Mouse (Mus musculus) limb, embryonic 11.5 days (tissue): ENCODE measurements around the gene Mup5. TPM values are rescaled to one million over a fixed set of nuclear protein-coding genes. Genes with fewer than 3 reads are reported as not detected.
A peak's percentile ranks its signal among the peaks of the same experiment; 100 is the strongest.
"Not testable (repeated sequence)": the region's sequence is repeated elsewhere in the genome, so short reads cannot be mapped to it uniquely, and the experiment has no call there.

Source experiments
- ATAC-seq: fragments of 200-750 bp; cut with Nextera tagmentation; 2 replicates; pipeline ENCODE4 v1.8.0; 2017; ENCODE audit warnings: low read depth; ENCODE audit not compliant: insufficient number of reproducible peaks, low FRiP score, low TSS enrichment
- DNase-seq: peaks from one replicate; pipeline ENCODE4 v3.0.0-alpha.2; 2015; ENCODE audit warnings: low spot score
- H3K27ac ChIP-seq: fragments of 300-500 bp; sonication (generic); replicated peaks from 2 replicates; pipeline ENCODE4 v1.5.1; 2014; ENCODE audit warnings: low read depth, mild to moderate bottlenecking, low read length
- H3K27me3 ChIP-seq: fragments of 300-500 bp; sonication (generic); 2 replicates; pipeline ENCODE4 v1.6.1; 2014; ENCODE audit warnings: mild to moderate bottlenecking, low read length, mixed read lengths; ENCODE audit not compliant: control insufficient read depth, insufficient read depth
- H3K36me3 ChIP-seq: fragments of 300-500 bp; sonication (generic); 2 replicates; pipeline ENCODE4 v1.6.1; 2014; ENCODE audit warnings: mild to moderate bottlenecking, low read length, moderate library complexity, mixed read lengths; ENCODE audit not compliant: control insufficient read depth, insufficient read depth
- H3K4me1 ChIP-seq: fragments of 300-500 bp; sonication (generic); 2 replicates; pipeline ENCODE4 v1.6.1; 2014; ENCODE audit warnings: low read length, mixed read lengths; ENCODE audit not compliant: control insufficient read depth, insufficient read depth
- H3K4me2 ChIP-seq: fragments of 300-500 bp; sonication (generic); 2 replicates; pipeline ENCODE4 v1.6.1; 2014; ENCODE audit warnings: low read depth, mild to moderate bottlenecking, moderate library complexity; ENCODE audit not compliant: severe bottlenecking
- H3K4me3 ChIP-seq: fragments of 300-500 bp; sonication (generic); 2 replicates; pipeline ENCODE4 v1.5.1; 2014; ENCODE audit warnings: low read depth, low read length
- H3K9ac ChIP-seq: fragments of 300-500 bp; sonication (generic); 2 replicates; pipeline ENCODE4 v1.6.1; 2014; ENCODE audit warnings: mild to moderate bottlenecking, low read length
- H3K9me3 ChIP-seq: fragments of 300-500 bp; sonication (generic); 2 replicates; pipeline ENCODE4 v1.6.1; 2016; ENCODE audit warnings: low read length; ENCODE audit not compliant: control insufficient read depth
- WGBS: fragments of 180-500 bp; shearing (Covaris S2); extraction: QIAGEN DNeasy Blood & Tissue Kit; methylation state at CpG from one replicate; pipeline ENCODE4 v1.1.7; 2014; 5-methylcytosine and 5-hydroxymethylcytosine counted together
- polyA plus RNA-seq: library from polyadenylated mRNA; unstranded; fragments of >200 nt; fragmentation: Nextera tagmentation; extraction: Ambion mirVana; gene quantifications from 2 replicates; pipeline ENCODE4 v1.2.1, GENCODE M21; 2014

Gene Mup5
- polyA plus RNA-seq, result not detected in 2 replicates

DNA sequence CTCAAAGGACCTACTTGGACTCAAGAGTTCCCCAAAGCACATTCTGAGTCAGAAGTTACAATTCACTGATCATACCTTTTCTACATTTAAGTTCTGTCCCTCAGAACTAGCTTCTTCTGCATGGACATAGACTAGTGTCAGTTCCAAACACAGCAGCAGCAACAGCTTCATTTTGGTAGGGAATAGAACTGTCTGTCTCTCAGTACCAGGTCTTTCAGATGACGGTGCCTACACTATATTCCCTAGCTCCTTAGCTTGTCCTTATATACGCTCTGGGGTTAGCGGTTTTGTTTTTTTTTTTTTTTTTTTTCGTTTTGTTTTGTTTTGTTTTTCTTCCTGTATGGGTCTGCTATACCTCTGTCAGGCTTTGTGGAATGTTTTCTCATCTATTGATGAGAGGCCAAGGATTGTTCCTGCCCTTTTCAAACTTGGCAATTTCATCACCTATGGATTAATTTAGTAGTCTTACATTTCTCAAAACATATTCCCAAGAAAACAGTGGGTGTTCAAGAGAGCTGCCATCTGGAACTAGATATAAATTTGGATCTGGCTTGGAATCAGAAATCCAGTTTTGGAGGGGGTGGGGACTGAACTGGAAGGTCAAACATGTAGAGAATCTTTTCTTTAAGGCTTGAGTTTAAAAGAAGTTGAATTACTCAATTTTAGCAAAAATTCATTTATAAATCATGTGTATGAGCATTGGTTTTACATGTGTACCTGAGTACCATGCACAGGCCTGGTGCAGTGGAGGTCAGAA is at the start of gene Mup5:
TSS of gene Mup5 (minus strand) at position 282 of the 757 bp plus-strand sequence.
- Histone ChIP-seq H3K9ac (no peak within 1 kb of the TSS), H3K27me3 (no peaks in the 10 kb centered on the region), H3K27ac (no peak within 1 kb of the TSS), H3K4me1 (no peaks in the 10 kb centered on the region), H3K36me3 (no peaks in the 10 kb centered on the region), H3K9me3 (no peaks in the 10 kb centered on the region), H3K4me2 (no peak within 1 kb of the TSS), H3K4me3 (no peak within 1 kb of the TSS)
- ATAC-seq (no peak), DNase-seq (no peak)
- 79% methylated on average over 4 of the region's 4 CpGs for WGBS

- Histone ChIP-seq H3K27ac (no peak overlapping the region), H3K36me3 (no peaks in the 10 kb centered on the region; the same call in 1 of the 2 replicates), H3K4me2 (no peak overlapping the region), H3K4me3 (no peak overlapping the region), H3K27me3 (no peaks in the 10 kb centered on the region), H3K4me1 (no peaks in the 10 kb centered on the region), H3K9ac (no peak overlapping the region), H3K9me3 (peaks cover 4% of the 10 kb centered on the region; the same call in 1 of the 2 replicates)
- 40% methylated on average over 4 of the region's 4 CpGs for WGBS
- DNase-seq, result no peak
- no peak for ATAC-seq
Observed at GRCm38 (mm10) chr4:61858160-61858559, 23.1 kb upstream of the Mup5 start.

GRCm38 (mm10) chr4:61855831-61856698 is 21.0 kb upstream of the Mup5 start:
- WGBS, result 84% methylated on average over 18 of the region's 18 CpGs
- no peak for DNase-seq

GRCm38 (mm10) chr4:61855344-61855743 is 20.3 kb upstream of the Mup5 start:
- DNase-seq (no peak), ATAC-seq (peak; percentile 57; the same call in 1 of the 2 replicates)
- 81% methylated on average over 6 of the region's 6 CpGs for WGBS
- Histone ChIP-seq H3K9me3 (peaks cover 4% of the 10 kb centered on the region; the same call in 1 of the 2 replicates), H3K4me1 (no peaks in the 10 kb centered on the region), H3K4me2 (no peak overlapping the region), H3K4me3 (no peak overlapping the region), H3K9ac (no peak overlapping the region), H3K27ac (no peak overlapping the region), H3K36me3 (no peaks in the 10 kb centered on the region; the same call in 1 of the 2 replicates), H3K27me3 (no peaks in the 10 kb centered on the region)

More at GRCm38 (mm10) chr4:61855831-61856698, 21.0 kb upstream of the Mup5 start:
- no peak overlapping the region for H3K27ac ChIP-seq
- H3K4me2 ChIP-seq, result no peak overlapping the region
- H3K9ac ChIP-seq, result no peak overlapping the region
- no peak overlapping the region for H3K4me3 ChIP-seq
- peaks cover 4% of the 10 kb centered on the region; the same call in 1 of the 2 replicates for H3K9me3 ChIP-seq
- ATAC-seq, result peak; percentile 65; the same call in 1 of the 2 replicates
- H3K36me3 ChIP-seq, result no peaks in the 10 kb centered on the region; the same call in 1 of the 2 replicates
- no peaks in the 10 kb centered on the region for H3K4me1 ChIP-seq
- H3K27me3 ChIP-seq, result no peaks in the 10 kb centered on the region

GRCm38 (mm10) chr4:61844758-61845455 is 9.9 kb upstream of the Mup5 start:
- WGBS, result 93% methylated on average over 5 of the region's 5 CpGs
- Histone ChIP-seq H3K4me1 (no peaks in the 10 kb centered on the region), H3K4me2 (no peak overlapping the region), H3K27me3 (no peaks in the 10 kb centered on the region), H3K9me3 (no peaks in the 10 kb centered on the region), H3K36me3 (no peaks in the 10 kb centered on the region), H3K9ac (no peak overlapping the region), H3K4me3 (no peak overlapping the region), H3K27ac (no peak overlapping the region)
- ATAC-seq, result peak; percentile 49; the same call in 1 of the 2 replicates
- DNase-seq, result no peak

DNA sequence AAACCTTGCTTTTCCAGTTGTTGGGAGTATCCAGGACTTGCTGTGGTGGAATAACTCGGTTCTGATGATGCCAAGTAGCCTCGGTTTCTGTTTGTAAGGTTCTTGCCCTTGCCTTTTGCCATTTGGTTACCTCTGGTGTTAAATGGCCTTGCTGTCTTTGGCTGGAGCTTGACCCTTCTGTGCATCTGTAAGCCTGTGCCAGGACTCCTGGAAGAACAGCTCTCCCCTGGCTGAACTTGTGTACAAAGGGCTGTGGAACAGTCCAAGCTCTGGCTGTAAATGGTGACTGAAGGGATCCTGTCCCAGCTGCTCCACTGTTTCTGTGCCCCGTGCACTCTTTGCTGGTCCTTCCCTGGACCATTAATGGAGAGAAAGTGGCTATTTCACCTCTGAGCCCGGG is 5.8 kb downstream of the Mup5 start:
- Histone ChIP-seq H3K9me3 (no peaks in the 10 kb centered on the region), H3K36me3 (no peaks in the 10 kb centered on the region), H3K27ac (no peak overlapping the region), H3K4me2 (no peak overlapping the region), H3K4me3 (no peak overlapping the region), H3K4me1 (no peaks in the 10 kb centered on the region), H3K27me3 (no peaks in the 10 kb centered on the region), H3K9ac (no peak overlapping the region)
- 76% methylated on average over 4 of the region's 4 CpGs for WGBS
- ATAC-seq, result no peak
- DNase-seq, result peak; percentile 20

GRCm38 (mm10) chr4:61823185-61823584 is 11.8 kb downstream of the Mup5 start:
- Histone ChIP-seq H3K4me3 (no peak overlapping the region), H3K9ac (no peak overlapping the region), H3K36me3 (no peaks in the 10 kb centered on the region), H3K27me3 (no peaks in the 10 kb centered on the region), H3K4me1 (no peaks in the 10 kb centered on the region), H3K4me2 (no peak overlapping the region), H3K27ac (no peak overlapping the region), H3K9me3 (peaks cover 6% of the 10 kb centered on the region; the same call in 1 of the 2 replicates)
- ATAC-seq, result no peak
- DNase-seq, result no peak
- WGBS, result 92% methylated on average over 15 of the region's 15 CpGs

DNA sequence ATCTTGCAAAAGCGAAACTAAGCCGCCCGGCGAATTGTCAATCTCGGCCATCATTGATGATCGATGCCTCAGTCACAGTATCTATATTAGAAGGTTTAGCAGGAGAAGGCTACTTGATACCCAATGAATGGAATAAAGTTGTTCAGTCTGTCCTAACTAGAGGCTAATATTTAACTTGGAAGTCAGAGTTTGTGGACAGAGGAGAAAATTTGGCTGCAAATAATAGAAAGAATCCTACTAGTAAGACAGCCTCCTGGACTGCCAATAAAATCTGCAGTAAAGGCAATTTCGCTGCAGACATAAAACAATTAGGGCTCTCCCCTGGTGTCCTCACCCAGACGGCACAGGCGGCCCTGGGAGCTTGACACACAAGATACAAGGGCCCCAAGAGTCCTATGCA is 12.5 kb downstream of the Mup5 start:
- H3K9ac ChIP-seq, ATAC-seq, H3K4me2 ChIP-seq, H3K4me1 ChIP-seq, H3K4me3 ChIP-seq, DNase-seq, H3K27ac ChIP-seq, H3K36me3 ChIP-seq, H3K9me3 ChIP-seq, H3K27me3 ChIP-seq: not testable (repeated sequence)
- WGBS, result 89% methylated on average over 9 of the region's 9 CpGs
